Mouse (Mus musculus): ENCODE results near the gene Defa35. TPM values are rescaled to one million over a fixed set of nuclear protein-coding genes. Genes with fewer than 3 reads are reported as not detected.
"Not testable (repeated sequence)": the region's sequence is repeated elsewhere in the genome, so short reads cannot be mapped to it uniquely, and the experiment has no call there.

Defa35 gene
- not detected in 2 replicates for polyA plus RNA-seq (2015; fragmentation: Nextera tagmentation; extraction: Ambion mirVana)

DNA sequence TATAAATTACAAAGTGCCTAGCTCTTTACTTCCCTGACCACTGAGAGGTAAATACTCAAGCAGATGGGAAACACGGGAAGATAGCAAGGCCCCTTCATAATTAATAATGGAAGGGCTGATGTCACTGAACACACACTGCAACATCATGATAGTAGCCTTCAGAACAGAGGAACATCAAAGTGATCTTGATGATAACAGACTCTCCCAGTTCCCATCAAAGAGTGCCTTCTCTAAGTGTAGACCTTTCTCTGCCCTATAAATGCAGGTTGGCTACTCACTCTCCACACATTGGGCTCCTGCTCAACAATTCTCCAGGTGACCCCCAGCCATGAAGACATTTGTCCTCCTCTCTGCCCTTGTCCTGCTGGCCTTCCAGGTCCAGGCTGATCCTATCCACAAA is at the start of gene Defa35:
Defa35 (plus strand) TSS at position 301 of the 400 bp plus-strand sequence.
- not testable (repeated sequence) for H3K27me3 ChIP-seq; H3K4me2 ChIP-seq; ATAC-seq (ENCODE audit: low FRiP score); H3K27ac ChIP-seq; H3K9me3 ChIP-seq; H3K36me3 ChIP-seq; H3K4me1 ChIP-seq (replicated peaks); H3K9ac ChIP-seq; H3K4me3 ChIP-seq
- 84% methylated on average over 1 of the region's 1 CpGs for WGBS

DNA sequence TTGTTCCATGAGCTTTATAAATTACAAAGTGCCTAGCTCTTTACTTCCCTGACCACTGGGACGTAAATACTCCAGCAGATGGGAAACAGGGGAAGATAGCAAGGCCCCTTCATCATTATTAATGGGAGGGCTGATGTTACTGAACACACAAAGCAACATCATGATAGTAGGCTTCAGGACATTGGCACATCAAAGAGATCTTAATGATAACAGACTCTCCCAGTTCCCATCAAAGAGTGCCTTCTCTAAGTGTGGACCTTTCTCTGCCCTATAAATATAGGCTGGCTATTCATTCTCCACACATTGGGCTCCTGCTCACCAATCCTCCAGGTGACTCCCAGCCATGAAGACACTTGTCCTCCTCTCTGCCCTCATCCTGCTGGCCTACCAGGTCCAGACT is 39.6 kb upstream of the Defa35 start, which contains the start of gene Defa21:
Defa21 (plus strand) TSS at position 301 of the 400 bp plus-strand sequence.
- not testable (repeated sequence) for H3K27me3 ChIP-seq; H3K27ac ChIP-seq; H3K9ac ChIP-seq; H3K4me3 ChIP-seq; ATAC-seq (ENCODE audit: low FRiP score); H3K9me3 ChIP-seq; H3K4me2 ChIP-seq; H3K36me3 ChIP-seq; H3K4me1 ChIP-seq (replicated peaks)
- no CpG with 5 or more reads among the region's 1 CpGs for WGBS

- WGBS, result no CpG with 5 or more reads among the region's 1 CpGs
- H3K4me2 ChIP-seq; H3K9me3 ChIP-seq; H3K4me3 ChIP-seq; H3K9ac ChIP-seq; H3K27me3 ChIP-seq; H3K36me3 ChIP-seq; H3K4me1 ChIP-seq (replicated peaks); H3K27ac ChIP-seq; ATAC-seq (ENCODE audit: low FRiP score): not testable (repeated sequence)
Measured at GRCm38 (mm10) chr8:21054747-21055146, 10.1 kb upstream of the Defa35 start, which contains the start of gene Defa23. Gene Defa23, plus strand, starts transcription at chr8:21055047.

GRCm38 (mm10) chr8:21084142-21084541 is 19.3 kb downstream of the Defa35 start, which contains the start of gene Defa25:
Gene Defa25, plus strand, starts transcription at chr8:21084442.
- not testable (repeated sequence) for H3K4me2 ChIP-seq; H3K27ac ChIP-seq; ATAC-seq (ENCODE audit: low FRiP score); H3K9me3 ChIP-seq; H3K4me1 ChIP-seq (replicated peaks); H3K27me3 ChIP-seq; H3K36me3 ChIP-seq; H3K4me3 ChIP-seq; H3K9ac ChIP-seq

DNA sequence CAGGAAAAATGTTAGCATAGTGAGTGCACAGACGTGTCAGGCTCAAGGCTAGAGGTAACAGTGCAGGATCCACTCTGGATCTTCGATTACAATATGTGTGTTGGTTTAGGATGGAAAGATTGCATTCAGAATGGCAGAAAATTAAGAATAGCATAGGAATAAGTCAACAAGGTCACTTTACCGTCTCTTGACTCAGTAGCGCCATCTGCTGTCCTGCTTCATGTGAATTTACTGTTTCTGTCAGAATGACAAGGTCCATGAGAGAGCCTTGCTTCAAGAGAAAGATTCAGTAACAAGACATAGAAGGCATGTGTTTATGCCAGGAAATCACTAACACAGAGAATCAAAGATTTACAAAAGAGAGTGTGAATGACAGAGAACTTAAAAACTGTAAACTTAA is 28.3 kb downstream of the Defa35 start:
- H3K27me3 ChIP-seq, result no peaks in the 10 kb centered on the region
- H3K27ac ChIP-seq, result no peak overlapping the region
- H3K9ac ChIP-seq, result no peak overlapping the region
- H3K4me3 ChIP-seq, result no peak overlapping the region
- no peak for ATAC-seq (ENCODE audit: low FRiP score)
- H3K4me2 ChIP-seq, result no peak overlapping the region
- 48% methylated on average over 4 of the region's 4 CpGs for WGBS
- H3K9me3 ChIP-seq, result peaks cover 7% of the 10 kb centered on the region; the same call in 1 of the 2 replicates
- H3K36me3 ChIP-seq, result no peaks in the 10 kb centered on the region
- H3K4me1 ChIP-seq (replicated peaks), result no peaks in the 10 kb centered on the region

GRCm38 (mm10) chr8:21095950-21096349 is 31.1 kb downstream of the Defa35 start, which contains the start of gene Gm14851:
Gene Gm14851, minus strand, starts transcription at chr8:21096050.
- H3K27me3 ChIP-seq; ATAC-seq (ENCODE audit: low FRiP score); H3K4me2 ChIP-seq; H3K9ac ChIP-seq; H3K4me3 ChIP-seq; H3K27ac ChIP-seq; H3K36me3 ChIP-seq; H3K4me1 ChIP-seq (replicated peaks): not testable (repeated sequence)
- WGBS, result 88% methylated on average over 1 of the region's 2 CpGs
- H3K9me3 ChIP-seq, result peaks cover 14% of the 10 kb centered on the region

Other genes starting within 250 kb of the Defa35 start
- gene Defb33, start 172.4 kb upstream of the Defa35 start, polyA plus RNA-seq (2015; fragmentation: Nextera tagmentation; extraction: Ambion mirVana), result not detected in 2 replicates
- not detected in 2 replicates for gene Gm15056, start 162.4 kb upstream of the Defa35 start, polyA plus RNA-seq (2015; fragmentation: Nextera tagmentation; extraction: Ambion mirVana)
- gene Gm6040, start 143.0 kb upstream of the Defa35 start, polyA plus RNA-seq (2015; fragmentation: Nextera tagmentation; extraction: Ambion mirVana), result not detected in 2 replicates
- not detected in 2 replicates for gene AY761185, start 120.3 kb upstream of the Defa35 start, polyA plus RNA-seq (2015; fragmentation: Nextera tagmentation; extraction: Ambion mirVana)
- gene Defa21, start 39.5 kb upstream of the Defa35 start, polyA plus RNA-seq (2015; fragmentation: Nextera tagmentation; extraction: Ambion mirVana), result not detected in 2 replicates
- gene Defa23, start 10.0 kb upstream of the Defa35 start, polyA plus RNA-seq (2015; fragmentation: Nextera tagmentation; extraction: Ambion mirVana), result not detected in 2 replicates
- gene Defa25, start 19.4 kb downstream of the Defa35 start, polyA plus RNA-seq (2015; fragmentation: Nextera tagmentation; extraction: Ambion mirVana), result not detected in 2 replicates
- gene Gm14851, start 31.0 kb downstream of the Defa35 start, polyA plus RNA-seq (2015; fragmentation: Nextera tagmentation; extraction: Ambion mirVana), result not detected in 2 replicates
- not detected in 2 replicates for gene Defa30, start 69.6 kb downstream of the Defa35 start, polyA plus RNA-seq (2015; fragmentation: Nextera tagmentation; extraction: Ambion mirVana)
- not detected in 2 replicates for gene Defa22, start 97.2 kb downstream of the Defa35 start, polyA plus RNA-seq (2015; fragmentation: Nextera tagmentation; extraction: Ambion mirVana)
- gene Defa31, start 126.6 kb downstream of the Defa35 start, polyA plus RNA-seq (2015; fragmentation: Nextera tagmentation; extraction: Ambion mirVana), result not detected in 2 replicates
- gene Gm15293, start 136.5 kb downstream of the Defa35 start, polyA plus RNA-seq (2015; fragmentation: Nextera tagmentation; extraction: Ambion mirVana), result not detected in 2 replicates
- gene Gm15292, start 184.7 kb downstream of the Defa35 start, polyA plus RNA-seq (2015; fragmentation: Nextera tagmentation; extraction: Ambion mirVana), result not detected in 2 replicates